Mouse (Mus musculus) C2C12 (cell line): ENCODE results near the gene B3galt5. TPM values are rescaled to one million over a fixed set of nuclear protein-coding genes. Genes with fewer than 3 reads are reported as not detected.

Source experiments
- H3K27me3 ChIP-seq: one replicate; pipeline ENCODE4 v1.6.1; 2011; ENCODE audit not compliant: control insufficient read depth, insufficient read depth, insufficient read length
- H3K36me3 ChIP-seq: one replicate; pipeline ENCODE4 v1.6.1; 2011; ENCODE audit not compliant: control insufficient read depth, insufficient read depth
- H3K4me3 ChIP-seq: one replicate; pipeline ENCODE4 v1.5.1; 2011; ENCODE audit warnings: mild to moderate bottlenecking, control low read depth; ENCODE audit not compliant: poor library complexity, insufficient read depth, severe bottlenecking
- H3K79me2 ChIP-seq: one replicate; pipeline ENCODE4 v1.6.1; 2011; ENCODE audit not compliant: control insufficient read depth, insufficient read depth
- H3K79me3 ChIP-seq: one replicate; pipeline ENCODE4 v1.6.1; 2011; ENCODE audit warnings: low read depth, control low read depth
- H3ac ChIP-seq: one replicate; pipeline ENCODE3; 2011; ENCODE audit warnings: low read depth; ENCODE audit not compliant: control insufficient read depth, insufficient read length
- CEBPB ChIP-seq: IDR thresholded peaks from one replicate; pipeline ENCODE4 v1.6.1; 2011; ENCODE audit warnings: low read depth, mild to moderate bottlenecking, control low read depth, moderate library complexity
- CTCF ChIP-seq: IDR thresholded peaks from one replicate; pipeline ENCODE4 v1.5.1; 2011; ENCODE audit not compliant: control insufficient read depth, insufficient read depth, insufficient read length
- FOSL1 ChIP-seq: IDR thresholded peaks from one replicate; pipeline ENCODE4 v1.8.0; 2011; ENCODE audit warnings: mild to moderate bottlenecking, low read length; ENCODE audit not compliant: poor library complexity, insufficient read depth, severe bottlenecking
- MAX ChIP-seq: IDR thresholded peaks from one replicate; pipeline ENCODE4 v1.6.1; 2011; ENCODE audit warnings: mild to moderate bottlenecking, control low read depth
- MYOD1 ChIP-seq: IDR thresholded peaks from one replicate; pipeline ENCODE4 v1.6.1; 2011; ENCODE audit warnings: low read depth; ENCODE audit not compliant: control insufficient read depth, insufficient read length
- MYOG ChIP-seq: IDR thresholded peaks from one replicate; pipeline ENCODE4 v1.6.1; 2011; ENCODE audit not compliant: control insufficient read depth, insufficient read length; ENCODE audit errors: extremely low read depth
- USF1 ChIP-seq: IDR thresholded peaks from one replicate; pipeline ENCODE4 v1.6.1; 2011; ENCODE audit warnings: low read depth, mild to moderate bottlenecking, control low read depth, moderate library complexity
- polyA plus RNA-seq: library from polyadenylated mRNA; unstranded; fragments of >200 nt; fragmentation: generic; extraction: Trizol; gene quantifications from one replicate; pipeline ENCODE4 v1.2.1, GENCODE M21; 2012; ENCODE audit warnings: missing spikeins

B3galt5 gene
- polyA plus RNA-seq, 1 experiment, result 0.01 TPM

GRCm38 (mm10) chr16:96201485-96202232 is 33.9 kb upstream of the B3galt5 start:
- no peak for TF ChIP-seq MYOG
- no peak for TF ChIP-seq USF1
- TF ChIP-seq FOSL1, result no peak

GRCm38 (mm10) chr16:96209789-96210188 is 25.8 kb upstream of the B3galt5 start:
- Histone ChIP-seq H3K79me3 (no peaks in the 10 kb centered on the region), H3K36me3 (no peaks in the 10 kb centered on the region), H3ac (no peak overlapping the region), H3K27me3 (no peaks in the 10 kb centered on the region), H3K4me3 (no peak overlapping the region), H3K79me2 (no peaks in the 10 kb centered on the region)
- TF ChIP-seq MAX (no peak), USF1 (no peak), MYOG (no peak), CEBPB (no peak), CTCF (no peak), FOSL1 (no peak), MYOD1 (no peak)

More at GRCm38 (mm10) chr16:96201485-96202232, 33.9 kb upstream of the B3galt5 start:
- H3K4me3 ChIP-seq, result no peak overlapping the region
- H3ac ChIP-seq, result no peak overlapping the region
- no peaks in the 10 kb centered on the region for H3K79me2 ChIP-seq
- H3K27me3 ChIP-seq, result no peaks in the 10 kb centered on the region
- H3K79me3 ChIP-seq, result no peaks in the 10 kb centered on the region
- no peaks in the 10 kb centered on the region for H3K36me3 ChIP-seq

- Histone ChIP-seq H3K79me2 (no peaks in the 10 kb centered on the region), H3K4me3 (no peak overlapping the region), H3K27me3 (no peaks in the 10 kb centered on the region), H3K79me3 (no peaks in the 10 kb centered on the region), H3ac (no peak overlapping the region), H3K36me3 (no peaks in the 10 kb centered on the region)
- no peak for TF ChIP-seq CTCF
- TF ChIP-seq MYOG, result no peak
- no peak for TF ChIP-seq USF1
- no peak for TF ChIP-seq MAX
- no peak for TF ChIP-seq FOSL1
- no peak for TF ChIP-seq MYOD1
- TF ChIP-seq CEBPB, result no peak
Measured at GRCm38 (mm10) chr16:96210856-96211255, 24.7 kb upstream of the B3galt5 start.

GRCm38 (mm10) chr16:96213027-96213426 is 22.6 kb upstream of the B3galt5 start:
- Histone ChIP-seq H3K36me3 (no peaks in the 10 kb centered on the region), H3K79me2 (no peaks in the 10 kb centered on the region), H3K79me3 (no peaks in the 10 kb centered on the region), H3K4me3 (no peak overlapping the region), H3K27me3 (no peaks in the 10 kb centered on the region), H3ac (no peak overlapping the region)
- TF ChIP-seq CEBPB (no peak), MYOD1 (no peak), MYOG (no peak), USF1 (no peak), MAX (no peak), CTCF (no peak), FOSL1 (no peak)

GRCm38 (mm10) chr16:96221491-96221890 is 14.1 kb upstream of the B3galt5 start:
- no peak overlapping the region for H3K4me3 ChIP-seq

GRCm38 (mm10) chr16:96221959-96222358 is 13.6 kb upstream of the B3galt5 start:
- Histone ChIP-seq H3K4me3 (no peak overlapping the region), H3ac (no peak overlapping the region), H3K36me3 (no peaks in the 10 kb centered on the region), H3K27me3 (no peaks in the 10 kb centered on the region), H3K79me2 (no peaks in the 10 kb centered on the region), H3K79me3 (no peaks in the 10 kb centered on the region)
- TF ChIP-seq MYOG, result no peak
- no peak for TF ChIP-seq CEBPB
- no peak for TF ChIP-seq FOSL1
- TF ChIP-seq USF1, result no peak
- TF ChIP-seq MAX, result no peak
- TF ChIP-seq MYOD1, result no peak
- no peak for TF ChIP-seq CTCF

More at GRCm38 (mm10) chr16:96221491-96221890, 14.1 kb upstream of the B3galt5 start:
- H3K79me3 ChIP-seq, result no peaks in the 10 kb centered on the region
- no peak for TF ChIP-seq FOSL1
- TF ChIP-seq MAX, result no peak
- no peak for TF ChIP-seq MYOG
- no peak for TF ChIP-seq CEBPB
- TF ChIP-seq CTCF, result no peak
- TF ChIP-seq MYOD1, result no peak
- TF ChIP-seq USF1, result no peak
- H3ac ChIP-seq, result no peak overlapping the region
- H3K79me2 ChIP-seq, result no peaks in the 10 kb centered on the region
- no peaks in the 10 kb centered on the region for H3K36me3 ChIP-seq
- no peaks in the 10 kb centered on the region for H3K27me3 ChIP-seq
